Mouse (Mus musculus) midbrain, embryonic 10.5 days (tissue): Measurements from ENCODE around the gene Runx1. TPM values are rescaled to one million over a fixed set of nuclear protein-coding genes. Genes with fewer than 3 reads are reported as not detected.
A peak's percentile ranks its signal among the peaks of the same experiment; 100 is the strongest.

Experiments used
- DNase-seq: peaks from one replicate; pipeline ENCODE4 v3.0.0-alpha.2; 2017; ENCODE audit warnings: low spot score
- H3K27ac ChIP-seq: fragments of 300-500 bp; sonication (generic); replicated peaks from 2 replicates; pipeline ENCODE4 v1.5.1; 2016; ENCODE audit warnings: mild to moderate bottlenecking
- H3K27me3 ChIP-seq: fragments of 300-500 bp; sonication (generic); 2 replicates; pipeline ENCODE4 v1.6.1; 2016; ENCODE audit warnings: low read depth, mild to moderate bottlenecking; ENCODE audit not compliant: poor library complexity, severe bottlenecking
- H3K36me3 ChIP-seq: fragments of 300-500 bp; sonication (generic); 2 replicates; pipeline ENCODE4 v1.6.1; 2016; ENCODE audit warnings: mild to moderate bottlenecking, moderate library complexity
- H3K4me1 ChIP-seq: fragments of 300-500 bp; sonication (generic); 2 replicates; pipeline ENCODE4 v1.6.1; 2016
- H3K4me3 ChIP-seq: fragments of 300-500 bp; sonication (generic); 2 replicates; pipeline ENCODE4 v1.5.1; 2016; ENCODE audit warnings: mild to moderate bottlenecking, moderate library complexity
- H3K9me3 ChIP-seq: fragments of 300-500 bp; sonication (generic); replicated peaks from 2 replicates; pipeline ENCODE4 v1.6.1; 2016; ENCODE audit warnings: mild to moderate bottlenecking
- WGBS: fragments of 180-500 bp; shearing (Covaris S2); methylation state at CpG from one replicate; pipeline ENCODE4 v1.1.7; 2016; 5-methylcytosine and 5-hydroxymethylcytosine counted together
- polyA plus RNA-seq: library from polyadenylated mRNA; unstranded; fragments of >200 nt; fragmentation: Nextera tagmentation; extraction: Ambion mirVana; gene quantifications from 2 replicates; pipeline ENCODE4 v1.2.1, GENCODE M21; 2016

Gene Runx1
- polyA plus RNA-seq, 1 experiment from 2014 or later, result 1.0 TPM

DNA sequence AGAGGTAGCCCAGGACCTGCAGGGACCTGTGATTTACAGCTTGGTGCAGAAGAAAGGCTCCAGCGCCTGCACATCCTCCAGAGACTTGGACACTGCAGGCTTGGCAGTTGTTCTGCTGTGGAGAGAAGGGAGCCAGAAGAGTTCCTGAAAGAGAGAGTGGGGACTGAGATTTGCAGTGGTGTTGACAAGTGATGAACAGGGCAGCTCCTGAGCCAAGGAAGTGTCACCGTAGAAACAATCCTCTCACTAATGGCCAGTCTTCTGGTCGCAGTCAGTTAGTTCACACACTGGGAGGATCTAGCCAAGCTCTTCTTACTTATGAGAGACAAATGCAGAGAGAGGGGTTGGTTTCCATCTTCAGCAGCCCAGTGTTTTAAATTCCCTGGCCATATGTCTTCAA is 24.5 kb upstream of the Runx1 start:
- no peaks in the 10 kb centered on the region for H3K27me3 ChIP-seq
- DNase-seq, result no peak
- no peaks in the 10 kb centered on the region for H3K9me3 ChIP-seq
- no peak overlapping the region for H3K4me3 ChIP-seq
- no peaks in the 10 kb centered on the region for H3K36me3 ChIP-seq
- WGBS, result 83% methylated on average over 3 of the region's 3 CpGs
- H3K27ac ChIP-seq, result no peak overlapping the region
- peaks cover 9% of the 10 kb centered on the region for H3K4me1 ChIP-seq

- Histone ChIP-seq H3K36me3 (no peaks in the 10 kb centered on the region), H3K9me3 (no peaks in the 10 kb centered on the region), H3K27ac (no peak overlapping the region), H3K4me3 (no peak overlapping the region), H3K27me3 (no peaks in the 10 kb centered on the region), H3K4me1 (peaks cover 13% of the 10 kb centered on the region)
- no peak for DNase-seq
- 82% methylated on average over 3 of the region's 3 CpGs for WGBS
These were observed 21.9 kb upstream of the Runx1 start for GRCm38 (mm10) chr16:92847762-92848300.

GRCm38 (mm10) chr16:92845244-92846225 is 19.6 kb upstream of the Runx1 start:
- 0 out of 2 replicates have a peak overlapping the region, but pooled peaks have one; percentile 20 for H3K4me3 ChIP-seq
- peak; percentile 47 for DNase-seq
- H3K4me1 ChIP-seq, result peaks cover 13% of the 10 kb centered on the region
- H3K27me3 ChIP-seq, result no peaks in the 10 kb centered on the region
- 46% methylated on average over 26 of the region's 26 CpGs for WGBS
- H3K27ac ChIP-seq, result peak overlapping the region; percentile 65
- H3K9me3 ChIP-seq, result no peaks in the 10 kb centered on the region
- H3K36me3 ChIP-seq, result no peaks in the 10 kb centered on the region

- DNase-seq, result no peak
- Histone ChIP-seq H3K4me1 (no peaks in the 10 kb centered on the region), H3K27me3 (no peaks in the 10 kb centered on the region), H3K36me3 (no peaks in the 10 kb centered on the region), H3K9me3 (no peaks in the 10 kb centered on the region), H3K27ac (no peak overlapping the region), H3K4me3 (no peak overlapping the region)
These were observed 12.8 kb upstream of the Runx1 start for GRCm38 (mm10) chr16:92838709-92839108.

GRCm38 (mm10) chr16:92831341-92831740 is 5.4 kb upstream of the Runx1 start:
- no peak overlapping the region for H3K27ac ChIP-seq
- 90% methylated on average over 2 of the region's 2 CpGs for WGBS
- no peak overlapping the region for H3K4me3 ChIP-seq
- 0 out of 2 replicates have a peak, but pooled peaks cover 5% of the 10 kb centered on the region for H3K27me3 ChIP-seq
- H3K4me1 ChIP-seq, result peaks cover 36% of the 10 kb centered on the region
- no peaks in the 10 kb centered on the region for H3K9me3 ChIP-seq
- DNase-seq, result no peak
- no peaks in the 10 kb centered on the region for H3K36me3 ChIP-seq

DNA sequence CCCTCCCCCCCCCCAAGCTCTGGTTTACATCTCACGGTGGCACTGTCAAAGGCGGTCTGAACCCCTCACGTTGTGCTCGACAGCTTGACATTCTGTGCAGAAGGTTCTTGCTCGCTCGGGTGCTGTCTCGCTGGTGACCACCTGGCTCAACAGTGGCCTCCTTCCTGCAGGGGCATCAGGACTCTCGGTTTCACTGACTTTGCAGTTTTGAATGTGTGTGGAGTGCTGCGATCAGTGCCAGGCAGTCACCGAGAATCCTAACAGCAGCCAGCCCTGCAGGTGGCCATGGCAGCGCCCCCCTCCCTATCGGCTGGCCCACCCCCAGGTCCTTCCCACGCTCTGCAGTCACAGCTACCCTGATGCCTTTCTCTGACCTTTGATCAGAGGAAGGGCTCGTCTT is 4.5 kb upstream of the Runx1 start:
- no peak for DNase-seq
- Histone ChIP-seq H3K27me3 (0 out of 2 replicates have a peak, but pooled peaks cover 5% of the 10 kb centered on the region), H3K4me1 (peaks cover 36% of the 10 kb centered on the region), H3K36me3 (no peaks in the 10 kb centered on the region), H3K27ac (peak overlapping the region; percentile 30; the same call in 1 of the 2 replicates), H3K4me3 (no peak overlapping the region), H3K9me3 (no peaks in the 10 kb centered on the region)
- 67% methylated on average over 14 of the region's 14 CpGs for WGBS

DNA sequence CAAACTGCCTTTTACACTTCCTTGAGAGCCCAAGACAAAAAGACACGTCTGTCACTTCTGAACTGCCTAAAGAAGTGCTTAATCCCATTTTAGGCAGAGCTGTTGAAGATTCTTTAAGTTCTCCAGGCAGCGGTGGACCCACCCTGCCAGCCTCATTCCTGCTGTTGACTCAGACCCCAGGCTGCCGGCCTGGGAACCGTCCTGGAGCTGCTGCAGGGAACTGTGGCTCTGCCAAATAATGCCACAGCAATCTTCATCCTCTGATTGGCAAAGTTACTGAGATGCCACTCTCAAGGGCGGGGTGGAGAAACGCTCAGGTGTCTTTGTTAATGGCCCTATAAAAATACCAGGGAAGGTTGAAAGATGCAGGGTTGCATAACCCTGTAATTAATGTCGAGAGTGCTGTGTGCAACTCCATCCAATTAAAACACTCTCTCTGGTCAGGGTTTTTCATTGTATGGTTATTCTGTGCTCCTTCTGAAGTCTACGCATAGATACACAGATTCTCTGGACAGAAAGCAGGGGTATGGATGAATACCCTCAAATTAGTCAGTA is 2.4 kb upstream of the Runx1 start:
- peaks cover 39% of the 10 kb centered on the region for H3K4me1 ChIP-seq
- H3K4me3 ChIP-seq, result no peak overlapping the region
- no peak overlapping the region for H3K27ac ChIP-seq
- 46% methylated on average over 8 of the region's 8 CpGs for WGBS
- no peaks in the 10 kb centered on the region for H3K36me3 ChIP-seq
- H3K9me3 ChIP-seq, result no peaks in the 10 kb centered on the region
- H3K27me3 ChIP-seq, result 0 out of 2 replicates have a peak, but pooled peaks cover 5% of the 10 kb centered on the region
- DNase-seq, result no peak

DNA sequence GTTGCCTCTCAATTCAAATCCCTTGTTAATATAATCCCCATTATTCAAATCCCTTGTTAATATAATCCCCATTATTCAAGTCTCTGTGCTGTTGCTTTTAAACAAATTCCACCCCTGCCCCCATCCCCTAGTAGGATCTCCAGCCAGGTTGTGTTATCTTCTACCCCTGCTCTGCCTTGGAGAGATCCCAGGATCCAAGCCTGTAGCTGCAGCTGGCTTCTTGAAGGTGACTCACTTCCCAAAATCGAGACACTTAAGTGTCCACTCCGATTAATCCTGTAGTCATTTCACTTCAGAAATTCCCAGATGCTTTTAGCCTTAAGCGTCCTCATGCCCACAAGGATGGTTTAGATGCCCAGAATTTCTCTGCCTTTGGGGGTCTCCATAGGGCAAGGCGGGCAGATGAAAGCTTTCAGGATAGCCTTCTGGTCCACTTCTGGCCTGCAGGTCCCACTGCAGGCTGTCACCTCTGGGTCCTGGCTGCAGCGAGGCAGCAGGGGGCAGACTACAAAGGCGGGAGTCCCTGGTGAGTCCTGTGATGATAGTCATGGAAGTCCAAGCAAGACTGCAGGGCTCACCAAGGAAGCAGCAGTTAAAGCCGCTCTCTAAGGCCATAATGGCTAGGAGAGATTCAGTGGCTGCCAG is 1.8 kb upstream of the Runx1 start:
- Histone ChIP-seq H3K36me3 (no peaks in the 10 kb centered on the region), H3K4me1 (peaks cover 43% of the 10 kb centered on the region), H3K27ac (no peak overlapping the region), H3K4me3 (no peak overlapping the region), H3K9me3 (no peaks in the 10 kb centered on the region), H3K27me3 (0 out of 2 replicates have a peak, but pooled peaks cover 5% of the 10 kb centered on the region)
- WGBS, result 57% methylated on average over 7 of the region's 7 CpGs
- DNase-seq, result peak; percentile 43

- 90% methylated on average over 6 of the region's 6 CpGs for WGBS
These were observed 734 bp upstream of the Runx1 start for GRCm38 (mm10) chr16:92826683-92827082.

GRCm38 (mm10) chr16:92825204-92825843 is 625 bp downstream of the Runx1 start:
- H3K27ac ChIP-seq, result no peak overlapping the region
- no peak for DNase-seq
- H3K9me3 ChIP-seq, result no peaks in the 10 kb centered on the region
- no peaks in the 10 kb centered on the region for H3K36me3 ChIP-seq
- H3K4me3 ChIP-seq, result no peak overlapping the region
- 88% methylated on average over 18 of the region's 18 CpGs for WGBS
- 0 out of 2 replicates have a peak, but pooled peaks cover 5% of the 10 kb centered on the region for H3K27me3 ChIP-seq
- H3K4me1 ChIP-seq, result peaks cover 40% of the 10 kb centered on the region

More at GRCm38 (mm10) chr16:92826683-92827082, 734 bp upstream of the Runx1 start:
- Histone ChIP-seq H3K9me3 (no peaks in the 10 kb centered on the region), H3K4me3 (no peak overlapping the region), H3K27me3 (0 out of 2 replicates have a peak, but pooled peaks cover 5% of the 10 kb centered on the region), H3K4me1 (peaks cover 48% of the 10 kb centered on the region), H3K36me3 (no peaks in the 10 kb centered on the region), H3K27ac (0 out of 2 replicates have a peak overlapping the region, but pooled peaks have one; percentile 29)
- DNase-seq, result no peak

- 0 out of 2 replicates have a peak, but pooled peaks cover 5% of the 10 kb centered on the region for H3K27me3 ChIP-seq
- H3K27ac ChIP-seq, result no peak overlapping the region
- no peaks in the 10 kb centered on the region for H3K9me3 ChIP-seq
- no peaks in the 10 kb centered on the region for H3K36me3 ChIP-seq
- no peak overlapping the region for H3K4me3 ChIP-seq
- peaks cover 36% of the 10 kb centered on the region for H3K4me1 ChIP-seq
- WGBS, result 90% methylated on average over 9 of the region's 9 CpGs
- DNase-seq, result no peak
These were observed 1.2 kb downstream of the Runx1 start for GRCm38 (mm10) chr16:92824723-92825203.
